Mouse (Mus musculus): ENCODE measurements around the gene Rfxap.
"Not testable (repeated sequence)": the region's sequence is repeated elsewhere in the genome, so short reads cannot be mapped to it uniquely, and the experiment has no call there.

DNA sequence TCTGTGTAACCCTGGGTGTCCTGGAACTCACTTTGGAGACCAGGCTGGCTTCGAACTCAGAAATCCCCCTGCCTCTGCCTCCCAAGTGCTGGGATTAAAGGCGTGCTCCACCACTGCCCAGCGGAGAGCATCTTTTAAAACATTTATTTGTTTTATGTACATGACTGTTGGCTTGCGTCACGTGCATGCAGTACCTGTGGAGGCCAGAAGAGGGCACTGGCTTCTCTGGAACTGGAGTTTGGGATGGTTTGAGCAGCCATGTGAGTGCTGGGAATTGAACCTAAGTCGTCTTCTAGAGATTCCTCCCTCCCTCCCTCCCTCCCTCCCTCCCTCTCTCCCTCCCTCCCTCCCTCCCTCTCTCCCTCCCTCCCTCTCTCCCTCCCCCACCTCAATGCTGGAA is 42.1 kb downstream of the Rfxap start:
- peak; percentile 55 for TF ChIP-seq CTCF (conservative IDR thresholded peaks at IDR 0.05; ENCODE audit: low read length)
- not testable (repeated sequence) for TF ChIP-seq POU5F1, NANOG (IDR thresholded peaks at IDR 0.05; ENCODE audit: borderline replicate concordance, low read length)
